Mouse (Mus musculus) embryo, embryonic 11.5 days (tissue): ENCODE measurements around the gene Ccdc32.
"Not testable (repeated sequence)": the region's sequence is repeated elsewhere in the genome, so short reads cannot be mapped to it uniquely, and the experiment has no call there.

ENCODE experiments used
- DNase-seq: peaks from one replicate; pipeline ENCODE4 v3.0.0-alpha.2; 2012; ENCODE audit warnings: low read depth, low spot score

The Ccdc32 gene

DNA sequence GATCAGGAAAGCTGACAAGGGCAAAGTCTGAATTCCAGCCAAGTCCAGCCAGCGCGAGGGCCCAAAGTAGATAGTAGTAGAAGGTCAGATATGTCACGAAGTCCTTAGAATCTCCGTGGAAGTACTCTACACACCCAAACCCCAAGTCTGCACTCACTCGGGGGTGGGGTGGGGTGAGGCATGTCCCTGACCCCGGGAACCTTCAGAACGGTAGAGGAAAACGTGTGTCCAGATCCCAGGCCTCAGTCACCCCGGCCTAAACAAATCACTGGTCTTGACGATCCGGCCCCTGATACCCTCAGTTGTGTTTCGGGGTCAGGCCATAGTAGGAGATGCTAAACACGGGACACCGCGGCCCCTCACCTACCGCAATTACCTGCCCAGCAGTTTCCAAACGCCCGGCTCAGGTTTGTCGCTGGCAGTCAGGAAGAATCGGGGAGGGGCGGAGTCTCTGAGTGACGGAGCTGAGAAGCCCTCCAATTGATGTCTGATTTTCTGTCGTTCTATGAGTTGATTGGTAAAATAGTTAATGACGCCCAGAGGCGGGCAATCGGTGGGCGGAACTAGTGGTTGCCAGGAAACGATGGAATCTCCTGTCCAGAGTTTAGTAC, at the start of gene Ccdc32:
Gene Ccdc32, minus strand, starts transcription at position 453 of the 611 bp plus-strand sequence.
- DNase-seq, result peak; percentile 81

DNA sequence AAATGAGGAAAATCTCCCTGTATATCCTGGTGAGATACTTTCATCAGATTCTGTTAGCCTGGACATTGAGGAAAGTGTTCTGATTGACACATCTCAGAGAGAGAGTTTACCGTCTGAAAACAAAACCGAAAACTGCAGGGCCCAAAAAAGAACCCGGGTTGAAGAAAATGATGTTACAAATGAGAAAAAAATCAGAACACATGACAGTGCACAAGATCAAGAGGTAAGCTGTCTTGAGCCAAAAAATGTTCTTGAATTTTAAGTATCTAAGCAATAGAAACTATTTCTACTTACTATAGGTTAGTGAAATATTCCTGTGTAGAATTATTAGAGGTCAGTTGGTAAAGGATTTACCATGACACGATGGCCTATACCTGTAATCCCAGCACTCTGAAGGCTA, 43.2 kb upstream of the Ccdc32 start:
- no peak for DNase-seq

DNA sequence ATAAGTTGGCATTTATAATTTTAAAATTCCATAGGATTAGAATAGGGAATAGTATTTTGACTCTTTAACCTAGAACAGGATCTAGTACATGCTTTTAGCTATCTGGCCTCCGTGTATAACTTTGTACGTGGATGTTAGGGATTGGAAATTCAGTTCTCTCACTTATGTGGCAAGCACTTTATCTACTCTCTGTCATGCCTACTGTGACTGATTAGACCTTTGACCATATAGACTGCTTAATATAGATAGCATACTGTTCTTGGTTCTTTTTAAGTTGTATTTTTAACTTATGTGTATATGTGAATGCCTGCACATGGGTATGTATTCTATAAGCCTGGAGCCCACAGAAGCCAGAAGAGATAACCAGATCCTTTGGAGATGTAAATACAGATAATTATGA, 30.9 kb upstream of the Ccdc32 start:
- DNase-seq, result no peak

DNA sequence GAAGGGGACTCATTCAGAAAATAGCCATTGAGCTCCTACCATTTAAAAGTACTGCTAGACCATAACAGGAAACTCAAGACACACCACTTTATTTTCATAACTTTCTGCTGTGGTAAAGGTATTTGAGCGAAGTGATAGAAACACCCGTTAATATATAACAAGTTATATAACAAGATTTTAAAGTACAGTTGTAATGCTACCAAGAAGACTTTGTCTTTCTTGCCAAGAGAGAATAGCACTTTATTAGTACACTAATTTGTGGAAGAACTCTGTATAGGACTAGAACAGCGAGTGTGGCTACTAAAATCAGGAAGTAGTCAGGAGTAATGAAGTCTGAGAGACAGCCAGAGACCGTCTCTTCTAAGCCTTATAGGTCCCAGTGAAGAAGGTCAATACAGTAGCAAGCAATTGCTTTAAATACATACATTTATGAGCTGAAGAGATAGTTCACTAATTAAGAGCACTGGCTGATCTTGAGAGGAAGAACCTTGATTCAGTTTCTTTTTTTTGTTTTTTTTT, 21.0 kb upstream of the Ccdc32 start:
- DNase-seq, result no peak

DNA sequence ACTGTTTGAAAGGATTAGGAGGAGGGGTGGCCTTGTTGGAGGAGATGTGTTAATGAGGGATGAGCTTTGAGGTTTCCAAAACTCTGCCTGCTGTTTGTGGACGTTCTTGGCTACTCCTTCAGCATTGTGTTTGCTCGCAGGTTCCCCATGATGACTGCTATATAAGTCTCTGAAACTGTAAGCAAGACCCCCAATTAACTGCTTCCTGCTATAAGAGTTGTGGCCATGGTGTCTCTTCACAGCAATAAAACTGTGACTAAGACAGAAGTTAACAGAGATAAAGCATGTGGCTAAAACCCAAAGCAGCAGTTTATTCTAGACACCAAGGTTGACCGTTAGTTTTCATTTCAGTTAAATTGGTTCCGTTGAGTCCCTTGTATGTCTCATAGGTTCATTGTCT, 18.7 kb upstream of the Ccdc32 start:
- no peak for DNase-seq

DNA sequence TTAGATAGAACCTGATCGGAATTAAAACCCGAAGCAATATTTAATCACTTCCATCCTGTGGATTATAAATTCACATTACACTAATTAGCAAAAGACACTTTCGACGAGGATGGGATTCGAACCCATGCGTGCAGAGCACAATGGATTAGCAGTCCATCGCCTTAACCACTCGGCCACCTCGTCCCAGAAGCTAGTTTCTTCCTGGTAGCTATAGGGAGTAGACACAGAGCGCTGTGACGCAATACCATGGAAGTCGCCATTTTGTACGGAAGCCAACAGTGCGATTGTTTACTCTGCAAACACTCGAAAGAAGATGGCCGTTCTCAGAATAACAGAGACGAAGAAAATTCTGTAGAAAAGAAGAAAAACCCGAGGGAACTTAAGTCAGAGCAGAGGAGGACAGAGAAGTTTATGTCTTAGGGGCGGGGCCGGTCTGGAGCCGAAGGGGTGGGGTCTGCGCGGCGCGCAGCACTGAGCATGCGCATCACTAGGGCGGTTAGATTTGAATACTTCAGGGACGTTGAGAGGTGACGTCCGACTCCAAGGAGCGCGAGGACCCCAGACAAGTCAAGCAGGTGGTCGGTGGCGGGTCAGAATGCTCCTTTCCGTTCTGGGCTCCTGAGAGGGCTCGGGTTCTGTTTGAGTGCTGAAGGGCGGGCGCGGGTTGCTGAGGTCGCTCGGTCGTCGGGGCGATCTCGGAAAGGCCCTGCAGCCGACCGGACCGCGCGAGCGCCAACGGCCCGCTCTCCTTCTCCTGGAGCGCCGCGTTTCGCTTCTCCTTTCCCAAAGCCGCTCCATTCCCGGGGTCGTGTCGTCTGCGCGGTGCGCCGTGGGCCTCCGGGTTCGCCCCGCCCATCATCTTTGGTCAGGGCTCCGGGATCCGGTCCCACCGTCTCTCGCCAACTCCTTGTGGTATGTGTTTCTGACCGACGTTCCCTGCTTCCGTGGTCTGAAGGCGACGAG, 17.7 kb upstream of the Ccdc32 start, which contains the start of gene Knl1:
Gene Knl1, plus strand, starts transcription at position 471 of the 963 bp plus-strand sequence.
- DNase-seq, result peak; percentile 94

DNA sequence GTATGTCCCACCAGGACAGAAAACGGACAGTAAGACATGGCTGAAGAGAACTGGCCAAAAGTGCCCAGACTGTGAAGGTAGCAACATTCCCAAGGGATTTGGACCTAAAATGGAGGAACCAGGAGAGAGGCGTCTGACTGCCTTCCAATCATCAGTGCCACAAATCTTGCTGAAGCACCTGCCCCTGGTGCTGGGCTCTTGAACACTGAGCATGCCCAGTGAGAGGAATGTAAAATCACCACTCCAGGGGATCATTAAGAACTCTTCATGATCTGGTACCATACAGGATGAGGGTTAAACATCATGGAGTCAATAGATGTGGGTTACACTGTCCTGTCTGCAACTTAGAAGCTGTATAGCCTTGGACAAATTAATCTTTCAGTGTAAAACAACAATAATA, 16.0 kb upstream of the Ccdc32 start:
- no peak for DNase-seq

DNA sequence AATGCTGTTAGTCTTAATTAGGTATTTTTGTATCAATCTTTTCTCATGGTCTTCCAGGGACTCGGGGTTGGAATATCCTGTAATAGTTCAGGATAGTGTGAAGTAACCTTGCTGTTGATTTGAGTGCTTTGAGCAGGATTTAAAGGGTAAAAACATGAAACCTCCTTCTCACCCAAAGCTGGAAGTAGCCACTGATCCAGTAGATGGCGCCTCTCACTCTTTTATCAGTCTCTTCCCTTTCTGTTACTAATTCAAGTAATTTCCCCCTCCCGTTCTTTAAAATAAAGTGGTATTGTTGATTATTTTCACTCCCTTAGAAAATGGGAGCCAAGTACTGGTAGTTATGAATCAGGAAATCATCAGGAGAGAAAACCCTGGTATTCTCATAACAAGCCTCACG, 11.7 kb upstream of the Ccdc32 start:
- DNase-seq, result no peak

DNA sequence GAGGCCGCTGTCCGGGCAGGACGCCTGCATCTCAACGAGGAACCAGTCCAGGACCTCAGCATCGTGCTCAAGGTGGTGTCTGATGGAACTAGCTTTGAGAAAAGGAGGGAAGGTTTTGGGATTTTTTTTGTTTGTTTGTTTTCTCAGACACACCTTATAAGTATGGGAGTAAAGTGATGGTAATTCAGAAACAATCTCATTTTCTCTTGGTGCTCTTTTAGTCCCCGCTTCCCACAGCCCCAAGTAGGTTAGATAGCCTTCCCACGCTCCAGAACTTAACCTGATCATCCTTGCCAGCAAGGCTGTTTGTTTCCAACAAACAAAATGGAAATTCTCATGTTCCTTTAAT, 6.2 kb upstream of the Ccdc32 start:
- no peak for DNase-seq

DNA sequence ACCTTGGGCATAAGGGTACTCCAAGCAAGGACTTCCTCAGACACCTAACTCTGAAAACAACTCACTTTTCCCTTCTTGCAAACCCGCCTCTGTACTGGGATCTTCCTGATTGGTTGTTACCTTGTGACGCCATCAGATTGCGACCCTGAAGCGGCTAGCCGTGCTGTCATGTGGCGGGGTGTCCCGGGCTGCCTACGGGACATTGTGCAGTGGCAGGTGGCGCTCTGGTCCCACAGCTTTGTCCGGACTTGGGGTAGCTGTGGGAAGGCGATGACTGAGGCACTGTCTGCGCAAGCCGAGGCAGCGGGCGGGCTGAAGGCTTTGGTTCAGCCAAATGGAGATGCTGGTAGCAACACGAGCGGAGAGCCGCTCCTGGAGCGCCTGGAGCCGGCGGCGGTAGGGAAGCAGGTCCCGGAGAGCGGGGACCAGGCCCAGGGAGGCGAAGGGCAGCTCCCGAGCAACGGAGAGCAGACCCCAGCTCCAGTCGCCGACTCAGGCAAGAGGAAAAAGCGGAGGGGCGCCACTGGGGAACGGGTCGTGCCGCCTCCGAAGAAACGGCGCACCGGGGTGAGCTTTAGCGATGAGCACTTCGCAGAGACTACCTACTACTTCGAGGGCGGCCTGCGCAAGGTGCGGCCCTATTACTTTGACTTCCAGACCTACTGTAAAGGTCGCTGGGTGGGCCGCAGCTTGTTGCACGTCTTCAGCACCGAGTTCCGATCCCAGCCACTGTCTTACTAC, 5.6 kb upstream of the Ccdc32 start, which contains the start of gene Rpusd2:
Gene Rpusd2, plus strand, starts transcription at position 135 of the 741 bp plus-strand sequence.
- DNase-seq, result peak; percentile 91

DNA sequence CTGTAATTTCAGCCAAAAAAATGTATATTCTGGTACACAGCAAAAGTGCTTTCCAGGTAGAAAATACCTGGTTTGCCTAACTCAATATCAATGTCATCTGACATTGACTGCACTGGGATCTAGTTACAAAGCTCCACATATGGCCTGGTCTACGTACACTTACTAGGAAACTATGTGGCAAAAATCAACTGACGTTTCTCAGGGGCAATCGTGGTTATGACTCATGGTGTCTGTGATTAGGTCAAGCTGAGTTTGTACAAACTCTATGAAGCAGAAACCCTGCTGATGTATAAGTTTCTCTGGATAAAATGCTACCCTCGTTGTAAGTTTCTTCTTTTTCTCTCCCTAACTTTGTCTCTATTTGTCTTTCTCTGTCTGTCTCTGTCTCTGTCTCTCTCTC, 3.0 kb upstream of the Ccdc32 start:
- no peak for DNase-seq

DNA sequence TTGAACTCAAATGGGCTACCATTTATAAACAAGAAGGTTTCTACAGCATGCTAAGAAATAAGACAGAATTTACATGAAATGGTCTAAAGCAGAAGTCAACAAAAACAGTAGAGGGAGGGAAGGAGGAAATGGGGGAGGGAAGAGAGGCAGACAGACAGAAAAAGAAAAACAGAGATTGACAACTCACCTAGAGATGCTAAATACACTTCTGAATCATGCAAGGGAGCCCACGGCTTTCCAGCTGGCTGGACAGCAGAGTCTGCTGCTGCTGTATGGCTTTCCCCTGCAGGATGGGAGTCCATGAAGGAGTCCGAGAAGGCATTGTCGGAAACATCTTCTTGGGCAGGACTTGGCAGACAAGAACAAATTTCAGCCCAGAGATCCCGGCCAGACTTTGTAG, 2.2 kb downstream of the Ccdc32 start:
- DNase-seq, result no peak

DNA sequence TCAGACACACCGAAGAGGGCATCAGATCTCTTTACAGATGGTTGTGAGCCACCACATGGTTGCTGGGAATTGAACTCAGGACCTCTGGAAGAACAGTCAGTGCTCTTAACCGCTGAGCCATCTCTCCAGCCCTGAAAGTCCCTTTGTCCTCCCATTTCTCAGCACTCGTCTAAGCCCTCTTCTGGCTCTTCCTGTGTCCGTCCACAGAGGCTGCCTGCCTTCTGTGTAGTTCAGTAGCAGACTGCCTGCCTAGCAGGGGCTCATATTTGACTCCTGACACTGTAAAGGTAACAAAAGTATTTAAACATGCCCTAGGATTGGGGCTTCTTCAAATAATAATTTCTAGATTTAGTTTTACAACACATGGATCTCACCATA, 4.0 kb downstream of the Ccdc32 start:
- DNase-seq, result no peak

DNA sequence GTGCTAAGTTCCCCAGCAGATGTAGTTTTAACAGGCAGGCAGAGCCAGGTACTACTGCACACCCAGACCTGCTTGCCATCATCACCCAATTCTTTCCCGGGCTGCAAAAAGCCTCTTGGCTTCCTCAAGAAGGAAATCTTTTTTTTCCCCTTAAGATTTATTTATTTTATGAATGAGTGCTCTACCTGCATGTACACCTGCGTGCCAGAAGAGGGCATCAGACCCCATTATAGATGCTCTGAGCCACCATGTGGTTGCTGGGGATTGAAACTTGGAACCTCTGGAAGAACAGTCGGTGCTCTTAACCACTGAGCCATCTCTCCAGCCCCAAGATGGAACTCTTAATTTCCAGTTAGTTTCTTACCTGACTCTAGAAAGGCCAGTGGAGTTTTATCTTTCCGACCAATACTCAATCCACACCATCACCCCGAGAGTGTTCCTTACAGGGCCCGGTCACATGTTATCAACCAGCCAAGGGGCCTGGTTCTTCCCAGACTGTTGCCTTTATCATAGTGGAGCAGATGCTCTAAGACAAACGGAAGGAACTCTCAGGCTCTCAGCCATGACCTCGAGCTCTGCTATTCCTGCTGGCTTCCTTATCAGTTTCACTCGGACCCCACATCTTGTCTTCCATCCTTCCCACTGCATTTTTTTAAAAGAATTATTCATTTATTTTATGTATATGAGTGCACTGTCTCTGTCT, 4.5 kb downstream of the Ccdc32 start:
- no peak for DNase-seq

DNA sequence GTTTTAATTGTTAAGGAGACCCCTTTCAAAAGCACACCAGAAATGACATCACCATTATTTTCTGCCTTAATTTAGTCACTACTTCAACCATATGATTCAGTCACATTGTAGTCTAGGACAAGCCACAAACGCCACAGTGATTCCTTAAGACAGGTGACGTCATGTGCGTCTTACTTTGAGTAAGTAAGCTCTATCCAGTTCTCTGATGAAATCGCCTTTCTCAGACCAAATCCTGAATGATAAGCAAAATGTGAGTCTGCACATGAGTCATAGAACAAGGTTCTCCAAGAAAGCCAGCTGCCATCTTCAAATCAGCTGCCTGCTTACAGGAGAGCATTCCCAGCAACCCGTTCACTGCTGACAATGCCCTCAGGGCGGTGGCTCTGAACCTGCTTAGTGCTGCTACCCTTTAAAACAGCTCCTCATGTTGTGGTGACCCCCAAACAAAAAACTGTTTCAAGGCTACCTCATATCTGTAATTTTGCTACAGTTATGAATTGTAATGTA, 6.0 kb downstream of the Ccdc32 start:
- DNase-seq, result no peak

DNA sequence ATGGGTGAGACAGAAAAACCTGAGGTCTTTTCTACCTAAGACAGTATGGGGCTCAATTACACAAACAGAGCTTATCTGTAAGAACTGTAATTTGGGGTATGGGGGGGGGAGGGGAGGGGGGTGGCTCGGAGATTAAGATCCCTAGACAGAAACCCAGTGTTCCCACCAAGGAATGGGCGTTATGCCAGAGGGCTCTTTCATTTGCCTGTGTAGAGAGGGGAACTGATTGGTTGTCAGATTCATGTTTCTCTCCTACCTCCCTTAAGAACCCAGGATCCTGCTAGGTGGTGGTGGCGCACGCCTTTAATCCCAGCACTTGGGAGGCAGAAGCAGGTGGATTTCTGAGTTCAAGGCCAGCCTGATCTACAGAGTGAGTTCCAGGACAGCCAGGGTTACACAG, 9.7 kb downstream of the Ccdc32 start:
- DNase-seq, result no peak

DNA sequence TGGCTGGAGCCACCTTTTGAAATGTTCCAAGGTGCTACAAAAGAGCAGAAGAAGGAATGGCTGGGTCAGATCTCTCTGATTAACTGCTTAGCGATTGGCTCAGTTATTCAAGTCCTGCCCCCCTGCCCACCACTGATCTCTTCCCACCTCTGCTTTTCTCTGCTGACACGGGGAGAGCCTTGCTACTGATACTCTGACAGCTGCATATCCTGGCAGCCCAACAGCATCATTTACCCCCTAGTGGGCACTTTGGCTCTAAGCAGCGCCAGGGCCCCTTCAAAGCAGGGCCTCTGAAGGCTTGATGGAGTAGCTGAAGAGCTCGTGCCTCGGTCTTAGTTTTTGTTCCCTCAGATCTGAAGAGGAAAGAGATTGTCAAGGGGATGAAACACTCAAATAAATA, 10.1 kb downstream of the Ccdc32 start:
- DNase-seq, result peak; percentile 36

DNA sequence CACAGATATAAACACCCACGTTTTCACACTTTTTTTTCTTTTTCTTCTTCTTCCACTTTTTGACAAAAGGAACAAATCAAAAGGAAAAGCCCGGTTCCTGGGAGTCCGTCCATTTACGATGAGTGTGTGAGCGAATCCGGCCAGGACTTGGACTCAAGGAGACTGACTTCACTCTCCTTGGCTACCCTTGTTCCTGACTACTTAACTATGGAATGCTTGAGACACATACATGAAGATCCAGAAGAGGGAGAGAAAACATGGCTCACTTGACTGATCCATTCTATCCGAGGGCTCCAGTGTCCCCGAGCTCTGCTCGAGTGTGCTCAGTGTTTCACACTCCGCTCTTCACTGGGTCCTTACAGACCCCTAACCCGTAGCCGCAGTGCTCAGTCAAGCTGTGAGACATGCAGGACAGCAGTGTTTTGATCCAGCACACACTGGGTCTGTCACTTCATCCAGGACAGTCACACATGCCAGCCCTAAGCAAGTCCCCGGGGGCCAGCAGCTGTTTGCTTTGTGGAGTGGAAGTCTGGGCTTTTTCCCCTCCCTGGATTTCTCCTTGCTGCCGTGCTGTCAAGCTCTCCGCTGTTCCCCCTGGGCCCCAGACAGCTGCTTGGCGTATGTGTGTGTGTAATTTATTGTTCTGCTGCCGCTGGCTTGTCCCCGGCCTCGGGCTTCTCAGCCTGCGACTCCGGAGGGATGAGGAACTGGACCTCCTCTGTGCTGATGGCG, 10.6 kb downstream of the Ccdc32 start:
- peak; percentile 23 for DNase-seq

DNA sequence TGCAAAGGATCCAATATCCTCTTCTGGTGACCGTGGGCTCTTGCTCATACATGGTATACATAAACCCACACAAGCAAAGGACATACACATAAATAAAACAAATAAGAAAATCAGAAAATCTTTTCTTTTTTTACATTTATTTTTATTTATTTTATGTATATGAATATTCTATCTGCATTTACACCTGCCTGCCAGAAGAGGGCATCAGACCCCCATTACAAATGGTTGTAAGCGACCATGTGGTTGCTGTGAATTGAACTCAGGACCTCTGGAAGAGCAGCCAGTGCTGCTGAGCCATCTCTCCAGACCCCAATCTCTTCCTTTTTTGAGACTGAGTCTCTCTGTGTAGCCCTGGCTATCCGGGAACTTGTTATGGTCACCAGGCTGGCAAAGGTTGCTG, 11.5 kb downstream of the Ccdc32 start:
- DNase-seq, result no peak

DNA sequence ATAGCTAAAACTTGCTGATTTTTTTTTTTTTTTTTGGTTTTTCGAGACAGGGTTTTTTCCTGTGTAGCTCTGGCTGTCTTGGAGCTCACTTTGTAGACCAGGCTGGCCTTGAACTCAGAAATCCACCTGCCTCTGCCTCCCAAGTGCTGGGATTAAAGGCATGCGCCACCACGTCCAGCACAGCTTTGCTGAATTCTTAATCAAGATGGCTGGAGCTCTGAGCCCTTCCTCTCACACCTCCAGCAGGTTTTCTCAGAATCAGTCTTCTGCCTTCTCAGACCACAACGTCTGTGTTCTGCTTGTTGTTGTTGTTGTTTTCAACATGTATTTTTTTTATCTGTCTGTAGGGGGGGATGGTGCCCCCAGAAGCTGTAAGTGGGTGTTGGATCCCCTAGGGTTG, 12.9 kb downstream of the Ccdc32 start:
- not testable (repeated sequence) for DNase-seq
